Mouse (Mus musculus) embryonic facial prominence, embryonic 11.5 days (tissue): ENCODE measurements around the gene Yars. TPM values are rescaled to one million over a fixed set of nuclear protein-coding genes. Genes with fewer than 3 reads are reported as not detected.

Source experiments
- ATAC-seq: fragments of 200-750 bp; cut with Nextera tagmentation; replicated peaks from 2 replicates; pipeline ENCODE4 v1.8.0; 2017; ENCODE audit warnings: low read depth; ENCODE audit not compliant: insufficient number of reproducible peaks, low FRiP score, low TSS enrichment
- DNase-seq: peaks from one replicate; pipeline ENCODE4 v3.0.0-alpha.2; 2015; ENCODE audit warnings: low spot score
- H3K27ac ChIP-seq: fragments of 300-500 bp; sonication (generic); replicated peaks from 2 replicates; pipeline ENCODE4 v1.5.1; 2014; ENCODE audit warnings: mild to moderate bottlenecking, low read depth, low read length, control low read depth
- H3K27me3 ChIP-seq: fragments of 300-500 bp; sonication (generic); 2 replicates; pipeline ENCODE4 v1.6.1; 2014; ENCODE audit warnings: mild to moderate bottlenecking, low read length, moderate library complexity, mixed read lengths; ENCODE audit not compliant: control insufficient read depth, insufficient read depth
- H3K36me3 ChIP-seq: fragments of 300-500 bp; sonication (generic); replicated peaks from 2 replicates; pipeline ENCODE4 v1.6.1; 2014; ENCODE audit warnings: low read depth, mild to moderate bottlenecking, low read length, moderate library complexity, mixed read lengths; ENCODE audit not compliant: control insufficient read depth, insufficient read depth
- H3K4me1 ChIP-seq: fragments of 300-500 bp; sonication (generic); 2 replicates; pipeline ENCODE4 v1.6.1; 2014; ENCODE audit warnings: low read length, mixed read lengths; ENCODE audit not compliant: control insufficient read depth, insufficient read depth
- H3K4me2 ChIP-seq: fragments of 300-500 bp; sonication (generic); 2 replicates; pipeline ENCODE4 v1.6.1; 2014; ENCODE audit warnings: low read depth, mild to moderate bottlenecking, control low read depth, low read length, moderate library complexity
- H3K4me3 ChIP-seq: fragments of 300-500 bp; sonication (generic); 2 replicates; pipeline ENCODE4 v1.5.1; 2014; ENCODE audit warnings: low read depth, low read length, control low read depth
- H3K9ac ChIP-seq: fragments of 300-500 bp; sonication (generic); replicated peaks from 2 replicates; pipeline ENCODE4 v1.6.1; 2014; ENCODE audit warnings: mild to moderate bottlenecking, control low read depth, low read length
- H3K9me3 ChIP-seq: fragments of 300-500 bp; sonication (generic); replicated peaks from 2 replicates; pipeline ENCODE4 v1.6.1; 2016; ENCODE audit warnings: mild to moderate bottlenecking, low read length, inconsistent platforms, mixed read lengths; ENCODE audit not compliant: control insufficient read depth
- WGBS: fragments of 180-500 bp; shearing (Covaris S2); extraction: QIAGEN DNeasy Blood & Tissue Kit; methylation state at CpG from one replicate; pipeline ENCODE4 v1.1.7; 2014; 5-methylcytosine and 5-hydroxymethylcytosine counted together
- polyA plus RNA-seq: library from polyadenylated mRNA; unstranded; fragments of >200 nt; fragmentation: Nextera tagmentation; extraction: Ambion mirVana; gene quantifications from 2 replicates; pipeline ENCODE4 v1.2.1, GENCODE M21; 2014

Yars gene
- polyA plus RNA-seq, result 91.1 and 95.3 TPM in 2 replicates

DNA sequence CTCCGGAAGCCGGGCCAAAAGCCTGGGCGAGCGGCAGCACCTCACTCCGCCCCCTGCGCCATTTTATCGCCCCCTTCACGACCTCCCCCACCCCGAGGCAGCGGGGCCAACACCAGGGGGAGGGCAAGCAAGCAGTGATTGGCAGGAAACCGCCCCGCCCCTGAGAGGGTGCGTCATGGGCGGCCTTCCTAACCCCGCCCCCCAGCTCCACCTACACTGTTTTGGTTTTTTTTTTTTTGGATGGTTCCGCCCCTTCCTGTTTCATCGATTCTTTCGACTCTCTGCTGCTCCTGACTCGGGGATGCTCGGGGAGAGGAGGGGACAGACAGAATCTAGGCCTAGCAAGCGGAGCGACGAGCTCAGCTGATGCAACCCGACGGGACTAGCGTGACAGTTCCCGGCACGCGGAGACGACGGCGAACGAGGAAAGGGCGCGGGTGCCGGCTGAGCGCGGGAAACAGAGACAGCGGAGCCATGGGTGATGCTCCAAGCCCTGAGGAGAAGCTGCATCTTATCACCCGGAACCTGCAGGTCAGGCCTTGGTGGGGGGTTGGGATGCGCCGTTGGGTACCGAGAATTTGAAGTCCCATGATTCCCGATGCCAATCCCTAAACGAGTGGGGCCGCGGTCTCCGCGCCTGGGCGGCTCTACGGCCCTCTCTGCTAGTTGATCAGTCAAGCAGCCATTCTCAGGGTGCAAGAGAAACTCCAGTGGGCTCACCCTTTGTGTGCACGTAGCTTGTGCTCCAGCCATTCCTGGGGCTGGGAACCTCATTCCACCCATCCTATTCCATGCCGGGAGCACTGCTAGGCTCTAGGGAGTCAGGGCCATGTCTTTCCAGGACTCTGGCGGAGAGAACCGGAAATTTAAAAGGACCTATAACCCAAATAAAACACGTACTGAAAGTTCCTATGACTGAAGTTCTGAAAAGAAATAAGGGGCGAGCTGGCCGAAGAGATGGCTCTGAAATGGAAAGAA is at the start of gene Yars, which contains the start of gene S100pbp:
Gene Yars, plus strand, starts transcription at position 219 of the 978 bp plus-strand sequence.
Gene S100pbp, minus strand, starts transcription at position 186 of the 978 bp plus-strand sequence.
- Histone ChIP-seq H3K4me3 (peak within 1 kb of the TSS; percentile 92), H3K27ac (peak within 1 kb of the TSS; percentile 89), H3K36me3 (no peaks in the 10 kb centered on the region), H3K4me2 (peak within 1 kb of the TSS; percentile 60), H3K9me3 (no peaks in the 10 kb centered on the region), H3K9ac (peak within 1 kb of the TSS; percentile 90), H3K4me1 (0 out of 2 replicates have a peak, but pooled peaks cover 2% of the 10 kb centered on the region), H3K27me3 (no peaks in the 10 kb centered on the region)
- peak; percentile 100 for DNase-seq
- ATAC-seq, result peak; percentile 86
- under 1% methylated on average over 58 of the region's 58 CpGs for WGBS

DNA sequence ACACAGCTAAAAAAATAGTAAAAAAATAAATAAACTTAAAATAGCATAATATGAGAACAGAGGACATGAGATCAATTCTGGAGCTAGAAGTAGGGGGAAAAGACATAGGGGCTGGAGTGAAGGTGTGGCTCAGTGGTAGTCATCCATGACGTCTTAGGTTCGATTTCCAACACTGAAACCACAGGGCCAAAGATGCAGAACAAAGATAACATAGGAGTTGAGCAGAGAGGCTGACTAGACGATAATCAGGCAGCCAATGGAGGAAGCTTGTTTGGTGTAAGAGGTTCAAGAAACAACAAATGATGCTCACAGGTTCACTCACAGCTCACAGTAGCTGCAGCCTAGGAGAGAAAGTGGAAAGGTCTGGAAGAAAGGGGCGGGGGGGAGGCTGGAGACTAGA is 48.8 kb upstream of the Yars start:
- no peaks in the 10 kb centered on the region for H3K36me3 ChIP-seq
- no peak overlapping the region for H3K4me3 ChIP-seq
- 81% methylated on average over 4 of the region's 4 CpGs for WGBS
- ATAC-seq (no peak), DNase-seq (no peak)
- H3K27ac ChIP-seq, result no peak overlapping the region
- H3K4me1 ChIP-seq, result peaks cover 3% of the 10 kb centered on the region; the same call in 1 of the 2 replicates
- no peaks in the 10 kb centered on the region for H3K9me3 ChIP-seq
- H3K9ac ChIP-seq, result no peak overlapping the region
- H3K27me3 ChIP-seq, result peaks cover 19% of the 10 kb centered on the region
- no peak overlapping the region for H3K4me2 ChIP-seq

DNA sequence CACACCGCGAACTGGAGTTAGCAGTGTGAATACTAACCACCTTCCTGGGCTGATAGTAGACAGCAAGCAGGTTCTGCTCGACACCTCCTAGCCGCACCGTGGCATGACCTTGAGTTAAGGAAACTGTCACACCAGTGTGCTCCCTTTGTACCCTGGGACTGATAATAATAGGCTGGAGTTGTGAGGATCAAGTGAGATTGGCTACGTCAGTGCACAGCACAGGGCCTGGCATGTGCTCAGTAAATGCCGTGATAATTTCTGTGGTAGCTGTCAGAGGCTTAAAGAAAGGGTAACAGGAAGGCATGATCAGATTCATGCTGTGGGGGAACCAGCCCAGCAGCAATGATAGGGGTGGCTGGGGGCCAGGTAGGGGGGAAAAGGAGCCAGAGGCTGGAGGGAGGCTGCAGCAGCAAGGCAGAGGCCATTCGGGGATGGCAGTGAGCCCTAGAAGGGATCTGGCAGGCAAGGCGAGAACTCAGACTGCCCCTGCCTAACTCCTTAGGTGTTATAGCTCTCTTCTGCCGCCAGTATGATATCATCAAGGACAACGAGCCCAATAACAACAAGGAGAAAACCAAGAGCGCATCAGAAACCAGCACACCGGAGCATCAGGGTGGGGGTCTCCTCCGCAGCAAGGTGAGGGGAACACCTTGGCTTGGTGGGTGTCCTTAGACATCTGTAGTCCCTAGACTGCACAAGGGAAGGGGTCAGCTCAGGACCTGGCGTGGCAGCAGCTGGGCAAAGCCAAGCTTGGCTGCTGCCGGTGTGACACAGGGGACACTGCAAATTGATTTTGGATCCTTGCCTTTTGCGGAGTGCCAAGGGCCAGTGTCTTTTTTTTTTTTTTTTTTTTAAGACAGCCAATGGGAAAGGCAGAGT is 47.8 kb upstream of the Yars start:
- no peak overlapping the region for H3K27ac ChIP-seq
- ATAC-seq (no peak), DNase-seq (no peak)
- no peak overlapping the region for H3K9ac ChIP-seq
- H3K9me3 ChIP-seq, result no peaks in the 10 kb centered on the region
- no peak overlapping the region for H3K4me2 ChIP-seq
- WGBS, result 80% methylated on average over 17 of the region's 17 CpGs
- peaks cover 3% of the 10 kb centered on the region; the same call in 1 of the 2 replicates for H3K4me1 ChIP-seq
- H3K36me3 ChIP-seq, result no peaks in the 10 kb centered on the region
- H3K4me3 ChIP-seq, result no peak overlapping the region
- H3K27me3 ChIP-seq, result peaks cover 10% of the 10 kb centered on the region

DNA sequence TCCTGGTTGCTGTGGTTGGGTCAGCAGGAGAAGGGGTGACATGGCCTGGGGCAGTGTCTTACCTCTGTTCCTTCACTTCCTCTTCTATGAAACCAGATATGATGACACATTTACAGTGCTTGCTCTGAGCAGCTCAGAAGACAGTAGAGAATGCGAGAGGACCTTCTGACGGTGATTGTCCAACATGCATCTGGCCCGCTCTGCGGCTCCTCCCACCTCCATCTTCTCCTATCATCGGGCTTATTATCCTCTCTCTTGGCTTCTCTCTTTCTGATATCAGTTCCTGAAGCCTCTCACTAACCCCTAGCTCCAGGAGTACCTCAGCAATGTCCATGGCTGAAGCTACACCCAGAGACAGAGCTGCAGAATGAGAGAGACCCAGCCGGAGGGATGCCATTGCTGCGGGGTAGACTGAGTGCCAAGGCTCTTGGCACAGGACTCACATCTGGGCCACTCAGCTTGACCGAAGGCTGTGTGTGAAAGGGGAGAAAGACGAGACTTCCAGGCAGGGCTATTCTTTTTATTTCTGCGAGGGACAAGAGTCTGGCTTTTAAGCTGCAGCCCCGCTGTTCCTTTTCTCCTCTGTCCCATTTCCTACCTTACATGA is 47.0 kb upstream of the Yars start:
- Histone ChIP-seq H3K27me3 (peaks cover 5% of the 10 kb centered on the region), H3K27ac (no peak overlapping the region), H3K36me3 (no peaks in the 10 kb centered on the region), H3K9me3 (no peaks in the 10 kb centered on the region), H3K4me2 (no peak overlapping the region), H3K4me3 (no peak overlapping the region), H3K4me1 (no peaks in the 10 kb centered on the region), H3K9ac (no peak overlapping the region)
- no peak for ATAC-seq
- 89% methylated on average over 11 of the region's 11 CpGs for WGBS
- DNase-seq, result no peak

DNA sequence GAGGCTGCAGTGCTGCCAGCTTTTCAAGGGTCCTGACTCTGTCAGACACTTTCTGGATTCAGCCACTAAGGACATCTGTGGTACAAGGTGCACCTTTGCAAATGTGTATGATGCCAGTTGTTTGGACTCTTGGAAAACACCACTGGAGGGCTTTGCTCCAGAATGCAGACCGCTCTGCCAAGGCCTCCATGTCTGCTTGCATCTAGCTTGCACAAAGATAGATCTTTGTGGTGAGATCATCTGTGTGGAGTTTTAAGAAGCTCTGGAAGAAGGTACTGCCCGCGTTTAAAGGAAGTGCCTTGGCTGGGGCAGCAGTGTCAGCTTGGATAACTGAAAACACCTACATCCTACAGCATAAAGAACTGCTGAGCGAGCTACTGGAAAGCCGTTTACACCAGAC is 46.1 kb upstream of the Yars start:
- no peak overlapping the region for H3K27ac ChIP-seq

DNA sequence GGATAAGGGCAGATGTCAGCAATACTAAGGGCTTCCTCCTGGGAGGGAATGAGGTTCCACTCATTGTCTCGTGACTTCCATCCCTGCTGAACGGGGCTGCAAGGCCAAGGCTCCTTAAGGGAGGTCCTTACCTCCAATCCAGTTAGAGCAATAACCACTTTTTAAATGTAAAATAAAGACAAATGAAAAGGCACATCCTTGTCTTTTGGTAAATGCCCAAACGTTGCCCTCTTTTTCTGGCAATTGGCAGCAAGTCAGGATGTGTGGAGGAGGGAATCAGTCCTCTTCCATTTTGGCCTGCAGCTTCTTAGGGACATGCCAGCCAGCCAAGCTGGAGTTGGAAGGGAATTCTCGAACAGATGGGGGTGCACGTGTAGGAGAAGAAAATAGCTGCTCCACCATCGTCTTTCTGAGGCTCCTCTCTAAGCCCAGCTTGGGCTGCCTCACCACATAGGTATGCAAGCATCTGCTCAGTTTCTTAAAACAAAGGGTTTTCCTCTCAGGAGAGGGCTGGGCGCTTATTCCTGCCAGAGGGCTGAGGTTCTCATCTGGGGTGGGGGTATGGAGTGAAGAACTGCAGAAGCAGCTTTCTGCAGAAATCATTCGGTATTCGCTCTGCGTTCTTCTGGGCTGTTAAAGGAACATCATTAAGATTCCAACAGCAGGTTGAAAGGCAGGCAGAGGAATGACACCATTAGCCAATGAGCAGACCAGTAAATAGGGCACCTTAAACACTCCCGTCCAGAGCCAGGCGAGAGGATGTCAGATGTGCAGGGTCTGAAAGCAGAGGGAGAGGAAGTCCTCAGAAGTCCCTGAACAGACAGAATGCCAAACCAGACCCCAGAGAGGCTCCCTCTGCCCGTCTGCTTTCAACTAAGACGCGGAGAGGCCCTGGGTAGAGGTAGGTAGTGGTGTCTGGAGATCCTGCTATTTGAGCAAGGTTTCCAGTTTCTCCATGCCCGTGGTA is 44.9 kb upstream of the Yars start:
- no peaks in the 10 kb centered on the region for H3K4me1 ChIP-seq
- H3K27me3 ChIP-seq, result no peaks in the 10 kb centered on the region
- H3K27ac ChIP-seq, result no peak overlapping the region
- H3K9ac ChIP-seq, result no peak overlapping the region
- 65% methylated on average over 16 of the region's 16 CpGs for WGBS
- DNase-seq (no peak), ATAC-seq (no peak)
- no peaks in the 10 kb centered on the region; the same call in 1 of the 2 replicates for H3K36me3 ChIP-seq
- H3K9me3 ChIP-seq, result no peaks in the 10 kb centered on the region
- no peak overlapping the region for H3K4me3 ChIP-seq
- H3K4me2 ChIP-seq, result no peak overlapping the region

More for the DNA sequence above, 46.1 kb upstream of the Yars start:
- no peak for DNase-seq
- no peak overlapping the region for H3K9ac ChIP-seq
- H3K9me3 ChIP-seq, result no peaks in the 10 kb centered on the region
- no peaks in the 10 kb centered on the region for H3K4me1 ChIP-seq
- 86% methylated on average over 5 of the region's 5 CpGs for WGBS
- H3K27me3 ChIP-seq, result no peaks in the 10 kb centered on the region
- no peaks in the 10 kb centered on the region for H3K36me3 ChIP-seq
- ATAC-seq, result no peak
- no peak overlapping the region for H3K4me3 ChIP-seq
- H3K4me2 ChIP-seq, result no peak overlapping the region

DNA sequence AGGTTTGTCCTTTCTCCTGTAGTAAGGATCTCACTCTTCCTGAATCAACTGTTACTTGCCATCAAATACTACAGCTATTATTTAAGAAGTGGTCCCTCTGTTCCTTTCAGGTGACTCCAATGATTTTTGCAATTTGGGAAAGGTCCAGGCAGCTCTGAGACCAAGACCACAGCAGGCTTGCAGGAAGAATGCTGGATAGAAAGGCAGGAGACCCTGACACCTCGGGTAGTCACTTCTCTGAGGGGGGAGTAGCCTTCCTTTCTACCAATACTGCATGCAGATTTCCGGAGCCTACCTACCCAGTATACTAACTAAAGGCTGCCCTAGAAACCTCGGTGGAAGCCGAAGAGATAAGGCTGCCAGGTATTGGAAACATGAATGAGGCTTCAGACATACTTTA is 44.1 kb upstream of the Yars start:
- Histone ChIP-seq H3K4me2 (no peak overlapping the region), H3K9ac (no peak overlapping the region), H3K27ac (no peak overlapping the region), H3K36me3 (no peaks in the 10 kb centered on the region; the same call in 1 of the 2 replicates), H3K4me1 (no peaks in the 10 kb centered on the region), H3K9me3 (no peaks in the 10 kb centered on the region), H3K4me3 (no peak overlapping the region), H3K27me3 (no peaks in the 10 kb centered on the region)
- 70% methylated on average over 4 of the region's 4 CpGs for WGBS
- DNase-seq (no peak), ATAC-seq (no peak)
